Mouse (Mus musculus): ENCODE measurements at regions not wholly inside any gene's neighbourhood (a gene's known extent, or its start where the extent isn't known, plus 50 kb on each side); places are given as distances from the start of the nearest gene placed in this dataset.

DNA sequence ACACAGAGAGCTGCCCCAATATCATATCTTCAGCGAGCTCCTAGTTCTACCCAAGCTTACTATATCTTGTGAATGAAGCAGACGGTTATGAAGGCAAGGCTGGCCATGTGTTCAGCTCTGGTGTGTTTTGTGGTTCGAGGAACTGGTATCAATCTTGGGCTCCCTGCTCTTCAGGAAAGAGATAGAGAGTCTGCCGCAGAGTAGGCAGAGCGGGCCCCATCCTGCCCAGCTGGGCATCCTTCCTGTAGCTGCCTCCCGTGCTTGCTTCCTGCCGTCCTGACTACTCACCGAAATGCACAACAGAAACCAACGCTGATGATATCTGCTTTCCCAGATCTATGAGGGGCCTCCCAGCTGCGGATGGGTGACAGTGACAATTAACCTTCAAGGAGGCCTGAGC is 60.3 kb downstream of the Snrpe start:
- no peak for DNase-seq (ENCODE audit: low spot score in 2 of 2)

DNA sequence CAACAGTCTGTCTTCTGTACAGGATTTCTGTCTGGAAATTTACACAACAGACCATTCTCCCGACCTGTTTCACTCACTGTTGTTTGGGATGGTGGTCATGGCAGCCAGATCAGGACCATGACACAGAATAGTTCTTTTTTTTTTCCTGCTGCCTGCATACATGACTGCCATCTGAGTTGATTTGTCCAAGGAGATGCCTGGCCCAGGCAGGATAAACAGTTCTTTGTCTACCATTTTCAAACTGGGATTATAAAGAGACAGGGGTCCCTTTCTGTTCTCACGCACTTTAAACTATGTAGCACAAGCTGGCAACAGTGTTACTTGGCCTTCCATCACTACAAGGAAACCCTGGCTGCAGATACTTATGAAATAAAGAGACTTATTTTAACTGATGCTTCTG is 61.1 kb downstream of the Snrpe start:
- DNase-seq (ENCODE audit: low spot score in 2 of 2) = no peak

DNA sequence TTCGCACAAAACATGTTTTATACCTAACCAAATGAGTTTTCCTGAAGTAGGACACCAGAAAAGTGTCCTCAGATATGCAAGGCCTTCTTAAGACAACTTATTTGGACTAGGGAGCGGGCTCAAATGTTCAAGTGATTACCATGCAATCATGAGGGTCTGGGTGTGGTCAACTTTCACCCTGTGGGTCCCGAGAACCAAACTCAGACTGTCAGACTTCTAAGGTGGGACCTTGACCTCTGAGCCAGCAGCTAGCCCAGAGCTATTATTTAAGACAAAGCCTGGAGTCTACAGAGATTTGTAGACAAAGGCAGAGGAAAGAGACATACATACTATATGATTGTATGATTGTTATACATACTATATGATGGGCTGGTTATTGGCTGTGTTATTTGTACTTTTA is 62.5 kb downstream of the Snrpe start:
- no peak for DNase-seq (ENCODE audit: low spot score in 2 of 2)

DNA sequence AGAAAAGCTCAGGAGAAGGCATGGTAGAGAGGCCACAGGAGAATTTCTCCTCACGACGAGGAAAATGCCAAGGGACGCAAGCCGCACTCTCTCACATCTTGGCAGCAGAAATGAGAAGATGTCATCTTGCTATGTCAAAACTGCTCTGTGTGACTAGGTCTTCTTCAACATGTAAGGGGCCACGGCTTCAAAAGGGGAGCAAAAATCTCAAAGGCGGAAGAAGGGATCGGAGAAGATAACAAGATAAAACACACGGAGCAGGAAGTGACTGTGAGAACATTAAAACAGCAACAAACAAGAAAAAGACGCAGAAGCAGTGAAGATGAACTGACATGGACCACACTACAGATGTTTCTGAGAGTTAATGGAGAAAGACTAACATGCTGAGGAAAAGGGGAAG is 65.1 kb downstream of the Snrpe start:
- no peak for DNase-seq (ENCODE audit: low spot score in 2 of 2)

DNA sequence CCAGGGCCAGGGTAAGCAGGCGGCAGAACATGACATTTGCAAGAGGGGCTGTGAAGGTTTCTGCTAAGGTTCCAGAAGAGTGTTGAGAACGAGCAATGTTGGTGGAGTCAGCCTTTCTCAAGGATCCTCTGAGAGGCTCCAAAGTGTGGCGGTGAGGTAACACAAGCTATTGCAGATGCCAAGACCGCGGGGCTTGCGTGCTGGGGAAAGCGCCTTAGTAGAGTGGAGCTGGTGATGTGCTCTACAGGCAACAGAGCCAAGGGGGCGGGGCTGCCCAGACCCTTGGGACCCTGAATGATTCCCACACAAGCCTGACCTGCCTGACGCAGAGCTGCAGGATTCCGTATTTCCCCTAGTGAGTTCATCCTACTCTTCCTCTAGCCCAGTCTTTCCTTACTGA is 66.3 kb downstream of the Snrpe start:
- DNase-seq (ENCODE audit: low spot score in 2 of 2) = no peak

DNA sequence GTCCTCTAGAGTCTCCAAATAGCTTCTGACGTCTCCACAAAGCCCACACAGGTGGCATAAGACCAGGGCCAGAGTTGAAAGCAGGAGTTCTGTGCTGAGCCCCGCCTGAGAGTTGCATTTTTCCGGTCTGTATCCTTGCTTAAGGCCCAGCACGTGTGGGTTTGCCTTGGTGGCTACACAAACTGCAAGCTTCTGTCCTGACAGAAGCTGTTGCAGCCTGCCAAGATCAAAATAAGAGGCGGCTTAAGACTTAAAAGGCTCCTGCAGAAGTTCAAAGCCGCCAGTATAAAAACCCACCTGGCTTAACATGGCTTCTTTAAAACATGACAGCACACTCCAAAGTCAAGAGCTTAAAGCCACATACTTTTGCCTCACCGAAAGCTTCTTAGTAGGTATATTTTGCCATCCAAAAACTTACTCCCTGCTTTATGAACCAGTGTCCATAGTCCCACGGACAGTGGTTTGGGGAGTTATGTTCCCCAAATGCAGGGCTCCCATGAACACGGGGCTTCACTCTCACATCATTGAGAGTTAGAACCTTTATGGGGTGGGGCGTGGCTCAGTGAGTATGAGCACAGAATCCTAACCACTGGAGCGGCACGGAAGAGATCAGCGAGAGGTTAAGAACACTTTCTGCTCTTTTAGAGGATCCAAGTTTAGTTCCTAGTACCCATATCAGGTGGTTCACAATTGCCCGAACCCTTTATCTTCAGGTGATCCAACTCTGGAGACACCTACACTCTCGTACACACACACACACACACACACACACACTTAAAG is 67.9 kb downstream of the Snrpe start:
- DNase-seq (ENCODE audit: low spot score in 2 of 2) = no peak

DNA sequence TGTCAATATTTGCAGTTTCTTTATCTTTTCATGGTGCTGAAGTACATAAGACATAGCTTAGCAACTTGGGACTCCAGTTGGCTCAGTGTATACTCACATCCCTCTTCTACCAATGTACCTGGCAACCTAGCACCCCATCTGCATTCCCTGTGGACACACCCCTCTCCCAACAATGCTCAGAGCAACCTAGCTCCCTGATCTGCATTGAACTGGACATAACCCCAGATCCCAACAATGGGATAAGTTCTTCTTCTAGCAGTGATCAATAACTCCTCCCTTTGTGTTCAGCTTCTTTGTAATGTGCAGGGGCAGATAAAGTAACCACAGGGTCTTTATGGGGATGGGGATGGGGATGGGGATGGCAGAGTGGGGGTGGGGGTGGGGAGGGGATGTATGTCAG is 79.4 kb downstream of the Snrpe start:
- DNase-seq (ENCODE audit: low spot score in 2 of 2) = no peak

DNA sequence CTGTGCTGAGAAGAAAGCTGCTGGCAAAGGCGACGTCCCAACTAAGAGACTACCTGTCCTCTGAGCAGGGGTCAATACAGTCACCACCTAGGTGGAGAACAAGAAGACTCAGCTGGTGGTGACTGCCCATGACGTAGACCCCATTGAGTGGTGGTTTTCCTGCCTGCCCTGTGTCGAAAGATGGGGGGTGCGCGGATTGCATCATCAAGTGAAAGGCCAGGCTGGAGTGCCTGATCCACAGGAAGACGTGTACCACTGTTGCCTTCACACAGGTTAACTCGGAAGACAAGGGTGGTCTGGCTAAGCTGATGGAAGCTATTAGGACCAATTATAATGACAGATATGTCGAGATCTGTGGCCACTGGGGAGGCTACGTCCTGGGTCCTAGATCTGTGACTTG is 80.3 kb downstream of the Snrpe start:
- DNase-seq (ENCODE audit: low spot score in 2 of 2) = no peak

DNA sequence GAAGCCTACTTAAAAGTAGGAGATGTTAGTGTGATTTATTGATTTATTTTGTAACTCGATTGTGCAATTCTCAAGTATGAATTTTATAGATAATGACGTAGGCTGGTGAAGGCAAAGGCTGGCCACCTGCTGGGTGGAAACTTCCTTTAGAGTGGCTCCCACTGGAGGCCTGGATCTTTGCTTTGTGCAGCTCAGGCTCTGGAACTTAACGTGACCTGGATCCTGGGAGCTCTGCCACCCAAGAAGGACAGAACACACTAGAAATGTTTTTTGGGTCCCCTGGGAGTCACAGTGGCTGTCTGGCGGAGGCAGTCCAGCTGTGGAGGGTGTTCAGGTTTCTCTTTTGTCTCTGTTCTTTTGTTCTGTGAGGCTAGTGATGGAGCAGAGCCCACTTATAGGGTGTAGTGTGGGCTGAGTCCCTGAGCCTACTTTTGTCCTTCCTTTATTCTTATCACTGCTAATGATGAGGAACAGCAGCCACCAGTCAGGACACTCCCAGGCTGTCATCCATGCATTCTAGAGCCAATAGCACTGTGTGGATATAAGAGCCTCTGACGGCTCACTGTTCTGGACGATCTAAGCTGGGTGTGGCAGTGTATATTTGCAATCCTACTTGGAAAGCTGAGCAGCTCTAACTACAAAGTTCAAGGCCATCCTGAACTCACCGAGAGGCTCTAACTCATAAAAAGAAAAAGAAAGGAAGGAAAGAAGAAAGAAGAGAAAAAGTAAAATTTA is 82.3 kb downstream of the Snrpe start:
- DNase-seq (ENCODE audit: low spot score in 2 of 2) = no peak

DNA sequence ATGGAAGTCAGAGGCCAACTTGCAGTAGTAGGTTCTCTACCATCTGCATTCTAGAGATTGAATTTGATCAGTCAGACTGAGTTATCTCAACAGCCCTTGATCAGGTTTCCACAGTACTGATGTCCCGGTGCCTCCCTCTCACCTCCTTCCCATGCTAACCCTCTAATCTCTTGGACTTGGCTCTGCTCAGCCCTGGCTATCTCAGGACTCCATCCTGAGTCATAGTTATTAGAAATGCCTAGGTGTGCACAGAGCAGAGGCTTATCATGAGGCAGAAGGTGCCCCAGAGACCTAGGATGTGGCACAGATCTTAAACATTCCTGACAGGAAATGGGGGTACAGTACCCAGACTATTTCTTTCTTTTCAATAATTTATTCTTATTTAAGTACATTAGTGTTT is 87.3 kb downstream of the Snrpe start:
- no peak for DNase-seq (ENCODE audit: low spot score in 2 of 2)

DNA sequence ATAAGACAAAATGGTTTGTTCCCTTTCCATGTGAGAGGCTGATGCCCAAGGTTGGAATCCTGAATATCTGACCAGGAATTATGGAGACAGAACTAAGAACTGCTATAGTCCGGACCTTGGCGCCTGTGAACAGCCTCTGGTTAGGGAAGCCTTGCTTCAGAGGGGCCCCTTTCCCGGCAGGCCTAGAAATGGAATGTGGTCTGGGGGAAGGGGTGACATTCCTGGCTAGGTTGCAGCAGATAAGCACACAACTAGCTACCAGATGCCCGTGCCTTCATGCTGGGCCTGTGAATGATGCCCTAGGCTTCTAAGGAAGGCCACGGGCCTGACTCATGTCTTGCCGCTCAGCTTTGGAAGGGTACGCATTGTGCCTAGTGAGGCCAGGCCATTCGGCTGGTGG is 89.4 kb downstream of the Snrpe start:
- DNase-seq (ENCODE audit: low spot score in 2 of 2) = no peak

DNA sequence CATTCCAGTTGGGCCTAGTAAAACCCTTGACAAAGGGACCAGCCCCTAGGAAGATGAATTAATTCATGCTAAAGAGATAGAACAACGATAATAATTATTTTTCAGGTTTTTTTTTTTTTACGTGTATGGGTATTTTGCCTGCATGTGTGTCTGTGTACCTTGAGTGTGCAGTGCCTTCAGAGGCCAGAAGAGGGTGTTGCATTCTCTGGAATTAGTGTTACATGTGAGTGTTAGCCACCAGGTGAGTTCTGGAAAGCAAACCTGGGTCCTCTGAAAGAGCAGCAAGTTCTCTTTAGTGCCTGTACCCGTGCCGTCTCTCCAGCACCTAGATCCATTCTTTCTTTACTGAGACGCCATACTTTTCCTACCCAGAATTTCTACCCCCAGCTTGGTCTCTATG is 92.8 kb upstream of the Sox13 start:
- DNase-seq (ENCODE audit: low spot score in 2 of 2) = no peak

DNA sequence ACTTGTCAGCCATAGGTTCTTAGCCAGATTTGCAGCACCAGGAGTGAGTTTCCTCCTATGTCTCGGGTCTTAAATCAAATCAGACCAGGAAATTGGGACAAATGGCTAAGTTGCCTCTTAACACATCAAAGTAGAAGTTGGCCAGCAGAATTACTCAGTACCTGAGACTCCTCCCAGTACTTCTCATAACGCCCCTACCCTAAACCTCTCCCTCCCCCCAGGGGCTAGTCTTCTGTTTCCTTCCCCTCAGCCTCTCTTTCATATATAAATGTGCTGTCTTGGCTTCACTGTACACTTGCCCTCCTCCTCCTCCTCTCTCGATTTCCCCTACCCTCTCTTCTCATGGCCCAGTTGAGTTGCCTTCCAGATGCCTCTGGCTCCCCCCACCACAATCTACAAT is 79.9 kb upstream of the Sox13 start:
- DNase-seq (ENCODE audit: low spot score in 2 of 2) = no peak

DNA sequence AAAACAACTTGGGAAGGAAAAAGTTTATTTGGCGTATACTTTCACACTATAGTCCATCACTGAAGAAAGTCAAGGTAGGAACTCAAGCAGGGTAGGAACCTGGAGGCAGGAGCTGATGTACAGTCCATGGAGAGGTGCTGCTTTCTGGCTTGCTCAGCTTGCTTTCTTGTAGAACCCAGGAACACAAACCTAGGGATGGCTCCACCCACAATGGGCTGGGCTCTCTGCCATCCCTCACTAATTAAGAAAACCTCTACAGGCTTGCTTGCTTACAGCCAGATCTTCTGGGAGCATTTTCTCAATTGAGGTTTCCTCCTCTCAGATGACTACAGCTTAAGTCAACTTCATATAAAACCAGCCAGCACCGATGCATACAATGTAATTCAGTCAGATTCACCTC is 79.2 kb upstream of the Sox13 start:
- peak in 1 of 2 experiments; percentile 12 for DNase-seq (ENCODE audit: low spot score in 2 of 2)

DNA sequence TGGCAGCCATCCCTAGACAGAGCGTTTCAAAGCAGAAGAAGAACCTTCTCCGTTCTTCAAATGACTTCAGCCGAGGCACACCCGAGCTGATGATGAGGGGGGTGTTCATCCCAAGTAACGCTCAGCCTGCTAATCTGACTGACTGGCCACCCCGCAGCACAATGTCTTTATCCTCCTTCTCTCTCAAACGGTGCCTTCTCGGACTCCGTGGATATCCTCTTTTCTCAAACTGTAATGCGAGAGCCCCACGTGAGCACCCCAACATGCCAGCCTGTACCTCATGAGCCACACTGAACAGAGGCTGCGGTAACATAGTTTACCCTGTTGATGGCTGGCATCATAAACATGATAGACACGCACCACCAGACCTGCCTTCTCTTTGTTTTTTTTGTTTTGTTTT is 76.8 kb upstream of the Sox13 start:
- no peak for DNase-seq (ENCODE audit: low spot score in 2 of 2)

DNA sequence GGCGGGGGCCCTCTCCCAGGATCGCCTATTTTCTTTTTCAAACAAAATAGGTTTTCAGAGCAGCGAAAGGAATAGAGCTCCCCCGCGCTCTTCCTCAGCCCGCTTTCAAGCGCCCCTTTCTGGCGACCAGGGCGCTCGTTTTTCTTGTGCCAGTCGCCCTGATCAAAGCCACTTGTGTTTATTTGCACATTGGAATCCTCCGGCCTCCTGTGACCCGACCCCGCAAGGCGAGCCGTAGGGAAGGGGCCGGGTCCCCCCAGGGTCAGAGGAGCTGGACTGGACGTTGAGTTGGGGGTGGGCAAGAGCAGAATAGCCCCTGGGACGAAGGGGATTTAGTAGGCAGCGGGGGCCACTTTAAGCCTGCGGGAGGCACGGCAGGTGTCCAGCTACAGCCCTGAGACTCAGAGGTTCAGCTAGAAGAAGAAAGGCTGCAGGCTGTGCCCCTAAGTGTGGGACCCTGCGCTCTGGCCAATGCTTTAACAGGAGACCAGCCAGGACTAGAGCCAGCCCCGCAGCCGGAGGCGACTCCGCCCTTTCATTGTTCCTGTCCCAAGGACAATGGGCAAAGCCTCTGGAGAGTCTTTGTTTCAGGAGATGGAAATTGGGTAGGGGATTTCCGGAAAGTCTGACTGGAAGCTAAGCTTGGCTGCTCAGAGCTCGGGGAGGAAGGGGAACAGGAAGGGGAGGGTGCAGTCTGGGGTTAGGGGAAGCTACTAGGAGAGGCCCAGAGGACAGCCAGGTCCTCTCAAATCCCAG is 69.0 kb upstream of the Sox13 start:
- peak in 1 of 2 experiments; percentile 10 for DNase-seq (ENCODE audit: low spot score in 2 of 2)

DNA sequence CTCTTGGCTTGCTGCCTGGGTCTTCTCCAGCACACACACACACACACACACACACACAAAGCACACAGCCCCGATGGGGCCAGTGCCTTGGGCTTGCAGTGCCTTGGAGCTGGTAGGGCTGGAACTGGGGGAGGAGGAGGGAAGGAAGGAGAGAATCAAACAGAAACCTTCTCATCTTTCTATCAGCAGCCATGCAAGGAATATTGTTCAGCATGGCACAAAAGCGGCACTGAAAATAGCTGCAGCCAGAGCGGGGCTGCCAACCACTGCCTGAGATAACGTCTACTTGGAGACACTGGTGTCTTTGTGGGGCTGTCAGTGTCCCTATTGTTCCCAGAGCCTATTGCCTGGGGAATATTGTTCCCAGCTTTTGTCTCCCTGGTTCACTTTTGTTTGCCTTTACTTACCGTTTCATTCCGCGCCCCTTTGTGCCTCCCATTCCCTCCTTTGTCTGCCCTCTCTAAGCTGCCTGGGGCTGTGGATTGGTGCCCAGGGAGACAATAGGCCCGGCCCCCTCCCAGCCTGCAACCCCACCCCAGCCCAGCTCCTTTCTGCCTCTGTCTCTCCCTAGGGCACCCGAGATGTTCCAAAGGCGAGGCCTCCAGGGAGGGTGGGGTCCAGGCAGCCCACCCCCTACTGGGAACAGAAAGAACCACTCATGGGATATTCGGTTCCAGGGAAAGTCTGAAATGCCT is 68.3 kb upstream of the Sox13 start:
- peak; percentile 10 to 22 for DNase-seq (ENCODE audit: low spot score in 2 of 2)

DNA sequence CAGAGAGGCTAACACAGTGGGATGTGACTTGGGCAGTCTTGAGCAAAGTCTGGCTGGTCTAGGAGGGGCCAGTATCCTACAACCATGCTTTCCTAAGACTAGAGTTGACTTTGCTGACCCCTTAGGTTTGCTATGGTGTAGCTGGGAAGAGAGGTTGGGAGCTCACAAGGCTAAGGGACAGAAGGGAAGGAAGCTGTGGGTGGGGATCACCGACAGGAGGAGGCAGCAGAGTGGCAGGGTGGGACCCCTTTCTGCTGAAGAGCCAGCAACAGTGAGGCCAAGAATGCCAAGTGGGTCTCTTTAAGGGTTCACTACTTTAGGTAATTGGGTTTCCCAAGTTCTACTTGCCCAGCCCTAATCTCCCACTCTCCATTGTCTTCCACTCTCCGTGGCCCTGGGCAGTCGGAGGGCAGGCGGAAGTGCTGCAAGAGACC is 67.7 kb upstream of the Sox13 start:
- DNase-seq (ENCODE audit: low spot score in 2 of 2) = no peak

DNA sequence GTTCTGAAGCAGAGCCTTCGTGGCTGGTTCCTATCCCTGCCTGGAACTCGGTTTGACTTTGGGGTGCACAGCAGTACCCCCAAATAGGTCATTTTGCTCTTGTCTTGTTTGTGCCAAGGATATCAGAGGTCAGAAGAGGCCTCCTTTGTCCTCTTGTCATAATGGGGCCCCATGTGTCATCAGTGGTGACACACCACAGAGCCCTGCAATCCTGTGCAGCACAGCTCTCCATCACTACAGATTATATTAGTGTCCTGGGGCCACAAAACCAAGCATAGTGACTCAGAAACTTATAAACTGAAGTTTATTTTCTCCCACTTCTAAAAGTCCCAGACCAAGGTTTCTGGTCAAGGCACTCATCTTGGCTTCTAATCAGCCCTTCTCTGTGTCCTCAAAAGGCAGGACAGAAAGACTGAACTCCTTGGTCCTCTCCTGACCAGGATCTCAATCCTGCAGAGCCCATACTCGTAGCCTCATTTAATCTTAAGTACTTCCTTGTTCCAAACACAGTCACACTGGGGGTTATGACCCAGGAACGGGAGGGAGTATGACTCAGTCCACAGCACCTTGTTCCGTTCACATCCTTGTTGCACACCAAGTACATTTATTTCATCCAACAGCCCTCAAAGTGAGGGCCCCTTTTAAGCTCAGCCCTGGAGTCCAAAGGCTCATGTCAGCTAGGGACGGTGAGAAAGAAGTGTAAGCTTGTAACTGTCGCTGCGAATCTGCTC is 63.2 kb upstream of the Sox13 start:
- DNase-seq (ENCODE audit: low spot score in 2 of 2) = no peak

DNA sequence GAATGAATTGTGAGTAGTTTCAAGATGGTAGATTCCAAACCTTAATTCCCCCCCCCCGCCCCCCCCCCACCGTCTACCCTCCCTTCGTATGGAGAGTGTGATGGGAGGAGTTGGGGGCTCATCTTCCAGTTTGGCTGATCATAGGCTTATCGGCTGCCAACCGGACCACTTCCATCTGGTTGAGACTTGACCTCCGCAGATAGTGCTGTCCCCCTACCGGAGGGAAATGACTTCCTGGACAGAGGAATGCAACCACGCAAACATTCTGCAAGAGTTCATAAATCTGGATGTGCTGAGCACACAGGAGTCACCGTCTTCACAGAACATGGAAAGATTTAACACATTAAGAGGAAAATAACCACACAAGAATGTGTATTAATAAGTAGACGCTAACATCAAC is 62.2 kb upstream of the Sox13 start:
- DNase-seq (ENCODE audit: low spot score in 2 of 2) = no peak

DNA sequence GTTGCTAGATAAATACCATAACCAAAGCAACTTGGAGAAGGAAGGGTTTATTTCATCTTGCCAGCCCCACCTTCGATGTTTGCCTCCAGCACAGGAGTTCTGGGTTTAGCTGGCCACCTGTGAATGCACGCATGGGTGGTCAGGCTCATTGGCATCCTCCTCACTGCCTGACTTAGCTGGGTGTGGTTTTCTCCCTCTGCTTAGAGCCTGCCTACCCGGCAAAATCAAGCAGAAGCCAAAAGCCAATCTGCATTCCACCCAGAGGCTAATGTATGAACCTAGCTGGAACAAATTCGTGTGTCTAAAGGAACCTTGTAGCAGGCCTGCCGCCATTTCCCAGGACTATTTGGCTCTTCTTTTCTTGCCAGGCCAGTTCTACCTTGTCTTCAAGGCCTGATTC is 58.7 kb upstream of the Sox13 start:
- no peak for DNase-seq (ENCODE audit: low spot score in 2 of 2)

Measured in right cerebral cortex, adult 2 months (tissue).